Mouse (Mus musculus) kidney, postnatal 14 days (tissue): Measurements from ENCODE around the gene Supt7l.
"Not testable (repeated sequence)": the region's sequence is repeated elsewhere in the genome, so short reads cannot be mapped to it uniquely, and the experiment has no call there.

Experiments used
- DNase-seq: peaks from one replicate; pipeline ENCODE4 v3.0.0; 2022; ENCODE audit warnings: mixed read lengths

Gene Supt7l

GRCm38 (mm10) chr5:31527707-31528106, at the start of gene Supt7l:
Gene Supt7l, minus strand, starts transcription at chr5:31527807.
- not testable (repeated sequence) for DNase-seq

- DNase-seq, result peak; percentile 52
Observed at GRCm38 (mm10) chr5:31576539-31576975, 49.0 kb upstream of the Supt7l start.

DNA sequence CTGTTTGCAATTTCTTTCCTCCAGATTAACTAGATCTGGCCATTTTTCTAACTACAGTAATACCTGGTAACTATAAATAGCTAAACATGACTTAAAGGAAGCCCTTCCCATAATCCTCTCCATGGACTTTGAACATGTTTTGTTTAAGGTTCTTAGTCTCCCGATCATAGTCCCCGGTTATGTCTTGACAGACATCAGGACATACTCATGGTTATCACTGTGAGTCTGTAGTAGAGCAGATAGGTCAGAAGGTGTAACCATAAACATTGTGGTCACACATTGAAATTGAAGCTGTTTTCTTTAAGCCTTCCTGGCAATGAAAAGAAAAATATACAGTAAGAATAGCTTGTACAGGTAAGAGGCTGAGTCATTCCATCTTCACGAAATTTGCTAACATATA, 46.1 kb upstream of the Supt7l start:
- no peak for DNase-seq

GRCm38 (mm10) chr5:31571023-31571608, 43.5 kb upstream of the Supt7l start:
- DNase-seq, result peak; percentile 77

- no peak for DNase-seq
Observed at GRCm38 (mm10) chr5:31567951-31568657, 40.5 kb upstream of the Supt7l start.

- no peak for DNase-seq
Observed at GRCm38 (mm10) chr5:31566457-31566856, 38.9 kb upstream of the Supt7l start.

- DNase-seq, result no peak
Observed at GRCm38 (mm10) chr5:31566026-31566425, 38.4 kb upstream of the Supt7l start.

DNA sequence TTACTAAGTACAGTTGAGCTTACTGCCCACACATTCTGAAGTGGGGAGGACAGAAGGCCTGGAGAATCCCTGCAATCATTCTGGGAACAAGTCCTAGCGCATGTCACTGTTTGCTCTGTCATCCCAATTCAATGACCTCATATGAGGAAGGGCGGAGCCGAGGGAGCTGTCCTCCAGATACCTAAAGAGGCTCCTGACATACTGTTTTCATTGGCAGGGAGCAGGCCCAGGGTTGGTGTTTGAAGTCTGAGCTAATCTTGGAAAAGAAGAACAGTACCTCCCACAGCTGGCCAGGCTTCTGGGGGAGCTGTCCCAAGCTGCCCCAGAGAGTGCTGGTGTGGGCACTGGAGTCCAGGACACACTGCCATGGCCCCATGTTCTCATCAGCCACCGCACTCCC, 37.4 kb upstream of the Supt7l start:
- DNase-seq, result no peak

DNA sequence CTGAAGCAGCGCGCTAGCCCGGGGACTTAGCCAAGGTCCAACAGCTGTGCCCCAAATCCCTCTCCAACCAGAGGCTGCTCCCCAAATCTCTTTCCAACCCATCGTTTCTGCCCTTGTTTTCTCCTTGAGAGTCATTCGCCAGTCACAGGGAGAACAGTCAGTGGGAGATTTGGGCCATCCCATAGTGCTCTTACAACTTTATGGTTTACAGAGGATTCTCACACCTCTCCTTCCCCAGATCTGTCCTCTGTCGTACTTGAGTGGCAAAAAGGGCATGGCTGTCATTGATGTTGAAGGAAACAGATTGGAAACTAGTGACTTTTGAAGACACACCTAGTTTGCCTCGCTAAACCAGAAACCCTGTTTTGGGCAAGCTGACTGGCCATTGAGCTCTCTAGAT, 36.3 kb upstream of the Supt7l start:
- DNase-seq, result no peak

DNA sequence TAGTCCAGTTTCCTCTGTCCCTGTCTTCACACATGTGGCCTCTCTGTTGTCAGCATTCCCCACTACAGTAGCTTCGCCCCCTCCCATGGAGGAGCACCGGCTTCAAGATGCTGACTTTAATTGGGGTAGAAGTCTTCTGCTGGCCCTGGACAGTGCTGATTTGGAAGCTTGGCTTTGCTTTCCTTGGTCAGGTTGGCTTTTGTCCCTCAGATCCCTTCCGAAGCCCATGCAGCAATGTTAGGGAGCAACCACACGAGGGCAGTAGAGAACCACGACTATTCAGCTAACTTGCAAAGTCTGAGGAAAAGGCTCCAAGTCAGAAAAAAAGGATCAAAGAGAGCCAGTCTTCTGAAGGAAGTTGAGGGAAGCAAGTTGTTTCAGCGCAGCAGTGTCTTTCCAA, 35.9 kb upstream of the Supt7l start:
- DNase-seq, result peak; percentile 84

DNA sequence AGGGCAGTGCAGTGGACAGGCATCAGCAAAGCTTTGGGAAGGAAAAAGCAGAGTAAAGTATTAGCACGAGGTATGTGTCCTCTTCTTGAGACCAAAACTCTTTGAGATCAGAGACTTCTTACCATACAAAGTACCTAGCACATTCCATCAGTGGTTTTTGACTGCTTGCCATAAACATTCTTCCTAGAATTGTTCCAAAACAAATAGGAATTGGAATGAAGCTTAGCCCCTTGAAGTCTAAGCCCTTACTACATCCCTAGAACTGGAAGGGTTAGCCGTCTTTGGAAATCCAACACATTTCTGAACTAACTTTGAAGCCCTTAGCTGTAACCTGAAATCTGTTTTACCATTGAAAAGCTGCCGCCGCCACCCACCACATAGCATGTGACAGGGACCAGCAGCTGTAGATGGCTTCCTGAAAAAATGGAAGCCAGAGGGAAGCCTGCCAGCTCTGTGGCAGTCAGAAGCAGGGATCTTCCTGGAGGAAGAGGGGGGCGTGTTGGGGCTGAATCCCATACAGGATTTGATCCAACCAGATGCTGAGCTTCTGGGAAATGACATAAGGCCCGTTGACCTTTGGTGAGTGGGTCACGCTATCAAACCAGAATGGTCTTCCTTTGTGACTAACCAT, 34.5 kb upstream of the Supt7l start:
- peak; percentile 83 for DNase-seq

DNA sequence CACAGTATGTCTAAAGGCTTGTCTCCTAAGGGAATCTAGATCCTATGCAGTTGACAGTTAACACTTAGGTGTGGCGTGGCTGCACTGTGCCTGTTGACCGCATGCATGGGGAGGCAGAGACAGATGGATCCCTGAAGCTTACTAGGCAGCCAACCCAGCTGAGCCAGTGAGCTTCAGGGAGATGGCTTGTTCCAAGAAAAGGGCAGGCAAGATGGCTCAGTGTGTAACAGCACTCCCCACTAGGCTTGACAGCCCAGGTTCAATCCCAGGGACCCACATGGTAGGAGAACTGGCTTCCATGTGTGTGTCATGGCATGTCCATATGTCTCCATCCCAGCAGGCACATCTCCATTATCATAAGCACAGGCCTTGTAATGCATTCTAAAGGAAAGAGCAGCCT, 32.7 kb upstream of the Supt7l start:
- no peak for DNase-seq

DNA sequence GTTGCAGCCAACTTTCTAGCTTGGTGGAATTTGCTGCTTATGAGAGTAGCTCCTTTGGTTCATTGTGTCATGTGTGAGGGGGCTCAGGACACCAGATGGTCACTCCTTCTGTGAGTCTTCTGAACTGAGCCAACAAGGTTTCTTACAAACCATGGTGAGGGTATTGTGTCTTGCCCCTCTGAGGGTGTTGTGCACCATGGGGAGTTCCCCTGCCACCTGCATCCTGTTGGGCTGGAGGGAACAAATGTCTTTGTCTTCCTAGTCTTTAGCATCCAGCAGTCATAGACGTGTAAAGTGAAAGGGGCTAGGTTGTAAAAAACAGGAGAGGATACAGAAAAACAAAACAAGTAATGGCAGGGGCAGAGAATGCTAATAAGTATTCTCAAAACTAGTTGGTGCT, 31.8 kb upstream of the Supt7l start:
- no peak for DNase-seq

DNA sequence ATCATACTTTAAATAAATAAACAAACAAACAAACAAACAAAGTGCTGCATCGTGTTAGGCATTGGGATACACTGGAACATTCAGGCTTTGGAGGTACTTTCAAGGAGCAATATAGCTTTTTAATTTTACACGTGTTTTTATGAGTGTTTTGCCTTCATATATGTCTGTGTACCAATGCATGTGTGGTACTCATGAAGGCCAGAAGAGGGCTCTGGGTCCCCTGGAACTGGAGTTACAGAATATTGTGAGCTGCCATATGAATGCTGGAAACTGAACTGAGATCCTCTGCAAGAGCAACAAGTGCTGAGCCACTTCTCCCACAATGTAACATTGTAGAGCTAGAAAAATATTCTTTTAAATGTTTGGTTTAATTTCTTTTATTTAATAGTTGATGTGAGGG, 7.6 kb upstream of the Supt7l start:
- no peak for DNase-seq

- no peak for DNase-seq
Observed at GRCm38 (mm10) chr5:31528560-31528959, 953 bp upstream of the Supt7l start.

GRCm38 (mm10) chr5:31527117-31527680, 408 bp downstream of the Supt7l start:
- no peak for DNase-seq

DNA sequence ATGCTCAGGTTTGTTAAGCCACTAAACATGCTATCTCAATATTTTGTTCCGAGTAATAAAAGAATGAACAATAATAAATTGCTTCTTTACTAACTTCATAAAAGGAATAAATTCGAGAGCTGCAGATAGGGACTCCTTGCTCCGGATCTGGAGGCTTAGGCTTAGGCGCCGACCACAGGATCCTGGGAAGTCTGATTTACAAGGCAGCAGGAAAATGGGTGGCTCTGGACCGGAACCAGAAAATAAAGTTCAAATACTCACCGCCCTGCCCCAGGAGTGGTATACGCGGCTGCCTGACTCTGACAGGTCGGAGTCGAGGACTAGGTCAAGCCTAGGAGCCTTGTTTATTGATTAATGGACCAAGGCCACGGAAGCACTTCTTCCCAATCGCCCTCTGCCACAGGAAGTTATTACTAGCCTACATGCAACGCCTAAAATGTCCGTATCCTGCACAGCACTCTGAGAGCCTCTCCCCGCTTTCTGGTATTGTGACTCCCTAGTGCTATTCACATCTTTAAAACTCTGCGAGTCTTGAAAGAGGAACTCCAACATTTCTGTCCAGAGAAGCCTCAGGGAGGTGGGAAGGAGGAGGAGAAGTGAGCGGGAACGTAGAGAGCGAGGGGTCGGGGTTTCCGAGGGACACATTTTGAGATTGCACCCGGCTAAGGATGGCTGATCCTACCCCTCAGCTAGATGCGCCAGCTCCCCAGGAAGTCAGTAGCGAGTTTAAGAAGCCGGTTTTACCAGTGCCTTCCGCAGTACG, 1.1 kb downstream of the Supt7l start, which contains the start of gene Slc4a1ap:
Gene Slc4a1ap (plus strand): TSS at position 642 of the 763 bp plus-strand sequence.
- peak; percentile 82 for DNase-seq

- no peak for DNase-seq
Observed at GRCm38 (mm10) chr5:31520556-31520955, 7.1 kb downstream of the Supt7l start.

DNA sequence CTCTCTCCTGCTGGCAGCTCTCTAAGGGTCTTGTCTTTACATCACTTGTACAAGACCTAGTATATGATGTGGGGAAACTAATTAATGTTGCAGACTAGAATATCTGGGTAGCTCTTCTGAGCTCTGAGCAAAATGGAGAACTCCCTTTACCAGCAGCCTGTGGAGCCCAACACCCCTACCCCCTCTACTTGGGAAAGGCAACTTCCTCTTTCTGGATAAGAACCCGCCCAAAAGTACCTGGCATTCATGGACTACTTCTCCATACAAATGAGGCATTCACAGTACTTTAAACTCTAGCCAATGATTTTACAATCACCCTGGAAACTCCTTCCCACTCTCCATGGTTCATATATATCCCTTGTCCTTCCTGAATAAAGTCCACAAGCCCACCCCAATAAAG, 15.1 kb downstream of the Supt7l start:
- DNase-seq, result no peak

DNA sequence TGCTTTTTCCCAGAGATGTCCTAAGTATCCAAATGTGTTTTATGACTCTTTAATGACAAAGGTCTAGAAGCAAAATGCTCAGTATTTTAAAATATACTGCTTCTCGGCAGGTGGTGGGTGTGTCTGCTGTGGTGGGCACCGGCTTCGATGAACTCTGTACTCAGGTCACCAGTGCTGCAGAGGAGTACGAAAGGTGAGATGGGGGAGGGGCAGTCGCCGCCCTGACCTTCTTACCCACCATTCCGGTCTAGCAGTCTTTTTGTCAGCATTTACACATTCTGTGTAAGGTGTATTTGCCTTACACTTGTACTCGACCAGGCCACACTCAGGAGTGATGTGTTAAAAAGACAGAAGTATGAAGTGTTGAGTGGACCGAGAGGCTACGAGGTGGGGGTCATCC, 22.8 kb downstream of the Supt7l start:
- no peak for DNase-seq

DNA sequence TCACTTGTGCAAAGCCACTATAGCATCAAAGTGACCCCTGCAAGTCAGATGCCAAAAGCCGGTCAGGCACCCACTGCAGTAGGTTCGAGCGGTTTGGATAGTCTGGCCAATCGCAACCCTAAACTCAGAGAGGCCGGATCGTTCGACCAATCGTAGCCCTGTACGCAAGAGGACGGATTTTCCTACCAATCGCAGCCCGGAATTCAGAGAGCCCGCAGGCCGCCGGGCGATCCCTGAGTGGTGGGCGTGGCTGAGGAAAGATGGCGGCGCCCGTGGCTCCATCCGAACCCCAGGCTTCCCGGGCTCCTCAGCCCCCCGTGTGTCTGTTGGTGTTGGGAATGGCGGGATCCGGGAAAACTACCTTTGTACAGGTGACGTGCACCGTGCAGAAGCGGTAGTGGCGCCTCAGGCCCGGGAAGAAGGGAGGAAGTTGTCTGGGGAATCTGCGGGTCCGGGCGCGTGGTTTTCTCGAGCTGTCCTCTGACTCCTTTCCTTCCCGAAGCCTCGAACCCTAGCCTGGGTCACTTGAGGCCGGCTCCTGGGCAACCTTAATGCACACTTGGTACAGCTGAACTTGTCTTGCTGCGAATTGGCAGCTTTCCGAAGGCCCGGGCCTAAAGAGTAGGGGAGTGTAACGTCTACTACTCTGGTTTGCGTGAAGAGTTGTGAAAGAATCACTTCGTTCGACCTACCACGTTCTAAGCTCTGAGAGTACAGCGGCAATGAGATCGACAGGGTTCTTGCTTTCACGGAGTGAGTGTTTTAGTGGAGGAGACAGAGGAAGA, 32.9 kb downstream of the Supt7l start, which contains the start of gene Gpn1:
Gene Gpn1 (plus strand): TSS at position 229 of the 785 bp plus-strand sequence.
- DNase-seq, result peak; percentile 93

DNA sequence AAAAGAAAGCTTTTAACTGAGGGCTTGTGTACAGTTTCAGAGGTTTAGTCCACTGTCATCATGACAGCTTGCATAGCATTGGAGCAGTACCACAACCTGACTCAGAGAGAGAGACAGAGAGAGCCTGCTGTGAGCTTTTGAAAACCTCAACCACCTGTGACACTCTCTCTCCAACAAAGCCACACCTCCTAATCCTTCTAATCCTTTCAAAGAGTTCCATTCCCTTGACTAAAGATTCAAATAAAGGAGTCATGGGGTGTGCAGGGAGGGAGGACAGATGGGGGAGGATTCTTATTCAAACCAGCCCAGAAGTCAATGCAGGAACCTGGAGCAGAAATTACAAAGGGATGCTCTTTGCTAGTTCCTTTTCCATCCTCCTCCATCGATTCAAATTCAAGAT, 35.6 kb downstream of the Supt7l start:
- DNase-seq, result no peak
